Mouse (Mus musculus) c-Kit-negative CD71-positive TER-119-positive erythroid progenitor cells, embryonic 14.5 days (primary cell): ENCODE measurements around the gene Exosc5.

ENCODE experiments used
- DNase-seq: peaks from one replicate; pipeline ENCODE4 v3.0.0-alpha.2; 2013; ENCODE audit warnings: low read depth, low spot score

Exosc5 gene

DNA sequence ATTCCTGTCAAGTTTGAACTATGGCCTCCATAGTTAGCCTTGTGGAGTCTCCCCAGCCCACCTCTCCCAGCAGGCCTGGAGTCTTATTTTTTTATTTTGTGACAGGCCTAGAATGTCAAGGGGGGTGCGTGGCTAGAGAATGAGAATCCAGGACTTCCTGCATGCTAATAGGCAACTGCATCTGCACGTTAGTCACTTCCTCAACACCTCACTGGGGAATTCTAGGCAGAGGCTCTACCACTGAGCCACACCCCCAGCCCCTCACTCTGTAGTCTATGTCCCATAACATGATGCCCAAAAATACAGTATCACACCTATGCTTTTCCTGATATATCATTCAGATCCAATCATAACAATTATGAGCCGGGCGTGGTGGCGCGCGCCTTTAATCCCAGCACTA lies 18.0 kb downstream of the Exosc5 start:
- no peak for DNase-seq

DNA sequence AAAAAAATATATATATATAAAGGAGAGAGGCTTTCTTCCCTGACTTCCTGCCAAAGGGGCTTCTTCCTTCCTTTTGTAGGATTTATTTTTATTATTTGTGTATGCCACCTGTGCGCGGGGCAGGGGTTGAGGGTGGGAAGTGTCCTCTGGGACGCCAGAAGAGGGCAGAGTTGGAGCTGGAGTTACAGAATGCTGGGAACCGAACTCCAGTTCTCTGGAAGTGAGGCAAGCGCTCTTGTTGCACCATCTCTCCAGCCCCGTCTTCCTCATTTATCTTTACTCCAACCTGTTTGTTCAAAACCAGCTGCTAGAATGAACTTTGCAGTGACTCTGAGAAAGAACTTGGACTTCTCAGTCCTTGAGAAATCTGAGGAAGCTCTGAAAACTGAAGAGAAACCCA lies 21.0 kb downstream of the Exosc5 start:
- no peak for DNase-seq

DNA sequence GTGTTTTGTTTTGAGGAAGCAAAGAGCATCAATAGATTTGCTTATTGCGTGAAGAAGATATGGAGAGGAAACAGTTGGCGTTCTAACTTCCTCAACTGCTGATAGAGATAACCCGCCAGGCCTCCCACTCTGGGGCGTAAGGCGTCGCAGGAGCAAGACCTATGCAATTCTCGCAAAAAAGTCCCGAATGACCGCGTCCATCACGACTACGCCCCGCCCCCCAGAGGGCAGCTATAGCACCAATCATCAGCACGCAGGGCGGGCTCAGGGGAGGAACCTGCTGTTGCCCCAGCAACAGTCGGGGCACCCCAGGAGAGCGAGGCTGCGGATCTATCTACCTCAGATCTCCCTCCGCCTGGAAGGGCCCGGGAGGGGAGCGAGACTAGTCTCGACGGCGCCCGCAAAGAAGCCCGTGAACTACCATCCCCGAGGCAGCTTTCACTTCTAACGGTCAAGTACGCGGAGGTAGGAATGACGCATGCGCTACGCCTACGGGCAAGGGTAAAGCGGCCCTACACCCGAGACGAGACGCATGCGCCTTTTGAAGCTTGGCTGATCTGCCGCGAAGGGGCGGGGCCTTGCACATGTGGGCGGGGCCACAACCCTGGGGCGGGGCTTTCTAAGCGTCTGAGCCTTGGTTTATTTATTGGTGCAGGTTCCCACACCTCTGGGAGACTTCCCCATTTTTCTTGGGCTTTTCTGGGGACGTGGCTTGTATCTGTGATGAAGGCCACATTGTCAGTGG lies 21.7 kb downstream of the Exosc5 start, which contains the start of gene B9d2:
B9d2 (plus strand) TSS at position 267 of the 745 bp plus-strand sequence.
- peak; percentile 94 for DNase-seq

DNA sequence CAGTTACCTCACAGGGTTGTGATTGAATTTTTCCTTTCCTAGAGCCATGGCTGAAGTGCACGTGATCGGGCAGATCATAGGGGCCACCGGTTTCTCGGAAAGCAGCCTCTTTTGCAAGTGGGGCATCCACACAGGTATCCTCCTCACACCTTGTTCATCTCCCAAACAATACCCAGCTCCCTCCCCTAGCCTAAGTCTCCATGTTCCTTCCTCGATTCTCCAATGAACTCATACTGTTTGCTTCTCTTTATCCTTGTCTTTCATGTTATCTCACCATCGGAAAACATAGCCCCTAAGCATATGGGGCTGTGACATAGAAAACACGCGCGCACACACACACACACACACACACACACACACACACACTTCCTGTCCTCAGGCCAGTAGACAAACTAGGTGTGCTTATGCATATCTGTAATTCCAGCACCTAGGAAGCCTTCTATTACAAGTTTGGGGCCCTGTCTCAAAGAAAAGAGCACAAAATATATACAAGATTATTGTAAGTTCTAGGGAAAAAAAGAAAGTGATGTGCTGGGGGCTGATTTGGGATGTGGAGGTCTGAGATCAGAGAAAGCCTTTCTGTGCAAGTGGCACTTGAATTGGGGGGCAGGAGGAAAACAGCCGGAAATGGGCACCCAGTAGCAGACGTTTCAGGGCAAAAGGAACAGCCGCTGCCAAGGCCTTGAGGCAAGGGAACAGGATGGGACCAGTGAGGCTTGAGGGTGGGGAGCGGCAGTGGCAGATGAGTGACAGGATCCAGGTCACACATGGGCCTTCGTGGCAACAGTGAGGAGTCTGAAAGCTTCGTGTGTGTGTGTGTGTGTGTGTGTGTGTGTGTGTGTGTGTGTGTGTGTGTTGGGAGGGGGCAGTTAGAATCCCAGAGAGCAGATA lies 22.6 kb downstream of the Exosc5 start:
- DNase-seq = no peak

GRCm38 (mm10) chr7:25683474-25684180 lies 24.7 kb downstream of the Exosc5 start:
- no peak for DNase-seq

GRCm38 (mm10) chr7:25684659-25685058 lies 25.7 kb downstream of the Exosc5 start:
- DNase-seq = no peak

DNA sequence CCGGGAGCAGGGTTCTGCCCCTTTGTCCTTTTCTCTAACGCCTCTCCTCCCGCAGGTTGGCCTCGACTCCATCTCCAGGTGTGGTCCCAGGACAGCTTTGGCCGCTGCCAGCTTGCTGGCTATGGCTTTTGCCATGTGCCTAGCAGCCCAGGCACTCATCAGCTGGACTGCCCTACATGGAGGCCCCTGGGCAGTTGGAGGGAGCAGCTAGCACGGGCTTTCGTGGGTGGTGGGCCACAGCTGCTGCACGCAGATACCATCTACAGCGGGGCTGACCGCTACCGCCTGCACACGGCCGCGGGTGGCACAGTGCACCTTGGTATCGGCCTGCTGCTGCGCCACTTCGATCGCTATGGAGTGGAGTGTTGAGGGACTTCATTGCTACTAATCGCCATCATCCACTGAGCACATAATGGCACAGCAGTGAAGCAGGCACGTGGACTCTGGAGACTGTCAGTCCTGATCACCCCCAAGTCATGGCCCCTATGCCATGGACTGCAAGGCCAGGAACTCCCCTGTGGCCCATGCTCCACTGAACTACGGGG lies 27.0 kb downstream of the Exosc5 start:
- DNase-seq = no peak

- DNase-seq = no peak
Observed at GRCm38 (mm10) chr7:25686680-25687531, 27.9 kb downstream of the Exosc5 start, which contains the start of gene Tgfb1. TSS of gene Tgfb1 (plus strand) at chr7:25687002.

- no peak for DNase-seq
Observed at GRCm38 (mm10) chr7:25687811-25688401, 28.9 kb downstream of the Exosc5 start.

DNA sequence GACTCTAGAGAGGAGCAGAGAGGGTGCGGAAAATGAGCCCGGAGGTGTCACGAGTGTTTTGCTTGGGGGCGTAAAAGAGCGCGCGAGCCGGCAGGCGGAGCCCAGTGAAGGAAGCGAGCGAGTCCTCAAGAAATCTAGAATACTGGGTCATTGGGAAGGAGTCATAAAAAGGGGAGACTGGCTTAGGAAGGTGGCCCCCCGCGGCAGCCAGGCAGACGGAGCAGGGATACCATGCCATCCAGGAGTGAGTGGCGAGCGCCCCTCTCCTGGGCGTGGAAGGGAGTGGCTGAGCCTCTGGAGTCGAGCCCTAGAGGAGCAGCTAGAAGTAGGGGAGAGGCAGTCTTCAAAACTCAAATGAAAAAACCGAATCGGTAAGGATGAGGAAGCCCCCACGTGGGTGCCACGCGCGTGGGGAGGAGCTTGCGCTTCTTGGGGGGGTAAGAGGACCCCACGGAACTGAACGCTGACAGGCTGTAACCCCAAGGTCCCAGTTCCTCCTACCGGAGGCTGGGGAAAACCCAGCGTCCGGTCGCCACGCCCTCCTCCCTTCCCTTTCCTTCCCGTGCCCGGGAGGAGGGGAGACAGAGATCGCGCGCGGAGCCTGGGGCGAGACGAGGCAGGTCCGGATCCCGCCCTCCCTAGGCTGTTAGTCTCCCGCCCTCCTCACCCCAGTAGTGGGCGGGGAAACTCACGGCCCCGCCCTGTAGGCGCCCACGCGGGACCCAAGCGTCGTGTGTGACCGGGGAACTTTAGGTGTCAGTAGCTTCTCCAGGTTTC lies 30.0 kb downstream of the Exosc5 start:
- DNase-seq = peak; percentile 66

- DNase-seq = no peak
Observed at GRCm38 (mm10) chr7:25689603-25690021, 30.6 kb downstream of the Exosc5 start.

GRCm38 (mm10) chr7:25690051-25690450 lies 31.1 kb downstream of the Exosc5 start:
- no peak for DNase-seq

DNA sequence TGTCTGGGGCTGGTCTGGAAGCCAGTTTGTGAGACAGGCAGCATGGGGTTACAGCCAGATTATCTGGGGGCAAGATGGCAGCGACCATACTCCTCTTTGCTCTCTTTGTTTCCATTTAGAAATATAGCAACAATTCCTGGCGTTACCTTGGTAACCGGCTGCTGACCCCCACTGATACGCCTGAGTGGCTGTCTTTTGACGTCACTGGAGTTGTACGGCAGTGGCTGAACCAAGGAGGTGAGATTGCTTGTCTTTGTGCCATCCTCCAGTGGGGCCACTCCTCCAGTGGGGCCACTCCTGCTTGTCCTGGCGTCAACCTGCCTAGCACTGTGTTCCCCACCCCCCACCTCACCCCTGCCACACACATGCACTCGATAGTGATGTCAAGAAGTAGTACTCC lies 35.1 kb downstream of the Exosc5 start:
- DNase-seq = no peak

GRCm38 (mm10) chr7:25699851-25700250 lies 40.9 kb downstream of the Exosc5 start:
- DNase-seq = no peak

GRCm38 (mm10) chr7:25700732-25701131 lies 41.8 kb downstream of the Exosc5 start:
- DNase-seq = no peak

DNA sequence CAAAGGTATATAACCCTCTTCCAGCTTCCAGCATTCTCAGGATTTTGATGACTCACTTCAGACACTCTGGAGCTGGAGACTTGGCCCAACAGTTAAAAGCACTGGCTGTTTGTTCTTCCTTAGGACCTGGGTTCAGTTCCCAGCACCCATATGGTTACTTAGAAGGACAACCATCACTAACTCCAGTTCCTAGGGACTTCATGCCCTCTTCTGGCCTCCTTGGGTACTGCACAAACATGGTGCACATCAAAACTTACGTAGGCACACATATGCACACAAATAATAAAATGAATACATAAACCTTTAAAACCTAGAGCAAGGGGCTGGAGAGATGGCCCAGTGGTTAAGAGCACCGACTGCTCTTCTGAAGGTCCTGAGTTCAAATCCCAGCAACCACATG lies 43.4 kb downstream of the Exosc5 start:
- DNase-seq = no peak

GRCm38 (mm10) chr7:25703793-25704494 lies 45.0 kb downstream of the Exosc5 start:
- no peak for DNase-seq

DNA sequence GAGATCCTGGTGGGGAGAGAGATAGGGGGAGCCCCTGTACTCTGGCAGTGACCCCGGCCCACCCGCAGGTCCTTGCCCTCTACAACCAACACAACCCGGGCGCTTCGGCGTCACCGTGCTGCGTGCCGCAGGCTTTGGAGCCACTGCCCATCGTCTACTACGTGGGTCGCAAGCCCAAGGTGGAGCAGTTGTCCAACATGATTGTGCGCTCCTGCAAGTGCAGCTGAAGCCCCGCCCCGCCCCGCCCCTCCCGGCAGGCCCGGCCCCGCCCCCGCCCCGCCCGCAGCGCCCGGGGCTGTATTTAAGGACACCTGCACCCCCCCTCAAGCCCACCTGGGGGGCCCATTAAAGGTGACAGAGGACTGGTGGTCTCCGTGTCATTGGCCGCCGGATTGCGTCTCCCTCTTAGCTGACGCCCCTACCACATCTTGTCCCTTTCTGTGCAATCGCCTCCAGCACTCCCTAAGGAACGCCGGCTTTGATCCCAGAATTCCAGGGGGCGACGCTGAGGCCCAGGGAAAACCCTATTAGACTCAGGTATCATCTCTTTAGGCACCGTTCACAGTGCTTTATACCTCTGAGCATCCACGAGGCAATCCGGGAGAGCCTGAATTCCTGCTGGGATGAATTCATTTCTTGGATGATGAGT lies 45.9 kb downstream of the Exosc5 start:
- DNase-seq = no peak
